Mouse (Mus musculus): Measurements from ENCODE around the gene Olfr588-ps1. TPM values are rescaled to one million over a fixed set of nuclear protein-coding genes. Genes with fewer than 3 reads are reported as not detected.

Olfr588-ps1 gene
- polyA plus RNA-seq (2014; fragmentation: Illumina TruSeq; extraction: RNeasy Lipid Tissue Mini Kit (QIAGEN cat#74804); ENCODE audit: low read depth, low replicate concordance), result not detected

DNA sequence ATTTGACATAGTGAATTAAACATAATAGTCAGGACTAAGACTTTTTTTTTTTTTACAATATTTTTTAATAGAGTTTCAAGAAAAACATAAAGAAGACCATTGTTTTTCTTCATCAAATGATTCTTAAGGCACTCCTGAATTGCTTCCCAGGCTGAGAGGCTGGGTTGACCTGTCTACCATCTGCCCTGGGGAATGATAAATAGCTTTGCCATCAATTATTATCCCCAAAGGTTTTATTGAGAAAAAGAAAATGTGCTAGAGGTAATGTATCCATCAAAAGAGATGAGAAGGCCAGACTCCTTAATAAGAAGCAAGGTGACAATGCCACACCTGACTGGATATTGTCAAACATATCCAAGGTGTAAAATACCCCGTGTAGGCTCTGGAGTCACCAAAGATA, at the start of gene Olfr588-ps1:
Olfr588-ps1 (plus strand) TSS at position 301 of the 400 bp plus-strand sequence.

DNA sequence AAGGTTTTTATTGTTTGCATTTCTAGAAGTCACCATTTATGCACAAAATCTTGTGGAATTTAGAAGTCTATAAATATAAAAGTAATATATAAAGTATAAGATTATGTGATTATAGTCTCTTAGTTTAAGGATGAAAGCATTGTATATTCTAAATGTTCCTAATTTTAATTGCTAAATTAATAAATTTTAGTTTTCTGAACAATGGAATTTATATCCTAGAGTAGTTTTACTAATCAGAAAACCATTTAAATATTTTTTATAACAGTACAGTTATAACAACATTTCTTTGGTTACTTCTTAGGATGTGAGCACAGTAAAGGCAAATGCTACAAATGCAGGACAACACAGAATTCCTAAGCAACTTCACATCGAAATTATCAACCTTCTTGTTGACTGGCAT, 43.3 kb upstream of the Olfr588-ps1 start, which contains the start of gene Olfr585:
Olfr585 (plus strand) TSS at position 301 of the 400 bp plus-strand sequence.

DNA sequence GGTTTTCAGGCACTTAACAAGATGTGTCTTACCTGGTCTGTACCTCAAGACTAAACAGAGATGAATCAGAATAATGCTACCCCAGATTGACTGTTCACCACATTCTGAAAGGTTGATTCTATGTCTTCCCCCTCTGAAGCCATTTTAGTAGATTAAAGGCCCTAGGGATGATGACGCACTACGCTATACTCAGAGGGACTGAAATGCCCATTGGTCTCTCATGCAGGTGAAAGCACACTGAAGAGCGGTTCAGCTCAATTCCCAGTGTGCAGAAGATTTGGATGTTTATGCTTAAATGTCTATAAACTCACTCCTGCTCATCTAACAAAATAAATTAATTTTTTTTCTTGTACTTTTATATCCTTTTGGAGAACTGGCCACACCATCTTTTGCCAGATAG, 15.1 kb upstream of the Olfr588-ps1 start, which contains the start of gene Olfr586:
Olfr586 (minus strand) TSS at position 101 of the 400 bp plus-strand sequence.

DNA sequence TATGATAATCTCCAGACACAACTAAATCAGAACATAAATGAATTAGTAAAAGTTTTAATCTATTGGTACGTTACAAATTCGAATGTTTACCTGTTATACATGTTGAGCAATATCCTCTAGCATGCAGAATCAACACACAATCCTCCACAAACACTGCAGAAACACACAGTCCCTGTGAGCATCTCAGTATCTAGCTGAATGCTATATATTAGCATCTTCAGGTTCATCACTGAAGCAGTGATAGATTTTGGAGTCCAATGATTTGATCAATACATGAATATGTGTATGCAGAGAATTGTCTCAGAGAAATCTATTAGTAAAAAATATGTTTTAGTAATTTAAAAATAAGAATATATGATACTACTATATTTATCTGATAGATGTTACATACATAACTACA, 15.6 kb downstream of the Olfr588-ps1 start, which contains the start of gene Olfr589:
Olfr589 (minus strand) TSS at position 101 of the 400 bp plus-strand sequence.

DNA sequence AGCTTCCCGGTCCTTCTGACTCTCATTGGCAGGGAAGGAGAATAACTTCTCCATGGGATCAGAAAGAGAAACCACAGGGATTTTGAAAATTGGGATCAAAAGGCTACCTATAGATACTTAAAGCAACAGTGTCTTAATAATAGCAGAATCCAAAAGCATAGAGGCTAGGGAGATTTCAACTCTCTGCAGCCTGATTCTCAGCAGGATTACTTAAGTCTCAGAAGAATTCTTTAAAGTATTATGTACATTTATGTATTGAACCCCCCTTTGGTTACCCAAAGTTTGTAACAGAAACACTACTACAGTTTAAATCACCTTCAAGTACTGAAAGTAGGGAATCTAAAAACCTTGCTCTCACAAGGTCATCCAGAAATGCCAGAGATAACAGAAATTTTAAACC, 37.6 kb downstream of the Olfr588-ps1 start, which contains the start of gene Olfr591:
Olfr591 (minus strand) TSS at position 101 of the 400 bp plus-strand sequence.

DNA sequence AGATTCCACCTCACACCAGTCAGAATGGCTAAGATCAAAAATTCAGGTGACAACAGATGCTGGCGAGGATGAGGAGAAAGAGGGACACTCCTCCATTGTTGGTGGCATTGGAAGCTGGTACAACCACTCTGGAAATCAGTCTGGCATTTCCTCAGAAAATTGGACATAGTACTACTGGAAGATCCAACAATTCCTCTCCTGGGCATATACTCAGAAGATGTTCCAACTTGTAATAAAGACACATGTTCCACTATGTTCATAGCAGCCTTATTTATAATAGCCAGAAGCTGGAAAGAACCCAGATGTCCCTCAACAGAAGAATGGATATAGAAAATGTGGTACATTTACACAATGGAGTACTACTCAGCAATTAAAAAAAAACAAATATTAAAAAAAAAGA, 43.8 kb downstream of the Olfr588-ps1 start, which contains the start of gene Olfr592:
Olfr592 (plus strand) TSS at position 301 of the 400 bp plus-strand sequence.

Other genes with a start within 250 kb of the Olfr588-ps1 start
- gene Olfr569, start 250.0 kb upstream of the Olfr588-ps1 start, polyA plus RNA-seq (2014; fragmentation: Illumina TruSeq; extraction: RNeasy Lipid Tissue Mini Kit (QIAGEN cat#74804); ENCODE audit: low read depth, low replicate concordance), result not detected
- gene Olfr570, start 246.3 kb upstream of the Olfr588-ps1 start, polyA plus RNA-seq (2014; fragmentation: Illumina TruSeq; extraction: RNeasy Lipid Tissue Mini Kit (QIAGEN cat#74804); ENCODE audit: low read depth, low replicate concordance), result not detected
- not detected for gene Olfr571, start 223.3 kb upstream of the Olfr588-ps1 start, polyA plus RNA-seq (2014; fragmentation: Illumina TruSeq; extraction: RNeasy Lipid Tissue Mini Kit (QIAGEN cat#74804); ENCODE audit: low read depth, low replicate concordance)
- not detected for gene Olfr572, start 216.5 kb upstream of the Olfr588-ps1 start, polyA plus RNA-seq (2014; fragmentation: Illumina TruSeq; extraction: RNeasy Lipid Tissue Mini Kit (QIAGEN cat#74804); ENCODE audit: low read depth, low replicate concordance)
- gene Olfr573-ps1, start 198.3 kb upstream of the Olfr588-ps1 start, polyA plus RNA-seq (2014; fragmentation: Illumina TruSeq; extraction: RNeasy Lipid Tissue Mini Kit (QIAGEN cat#74804); ENCODE audit: low read depth, low replicate concordance), result not detected
- not detected for gene Olfr574, start 192.4 kb upstream of the Olfr588-ps1 start, polyA plus RNA-seq (2014; fragmentation: Illumina TruSeq; extraction: RNeasy Lipid Tissue Mini Kit (QIAGEN cat#74804); ENCODE audit: low read depth, low replicate concordance)
- gene Olfr575, start 182.1 kb upstream of the Olfr588-ps1 start, polyA plus RNA-seq (2014; fragmentation: Illumina TruSeq; extraction: RNeasy Lipid Tissue Mini Kit (QIAGEN cat#74804); ENCODE audit: low read depth, low replicate concordance), result not detected
- not detected for gene Olfr576, start 178.2 kb upstream of the Olfr588-ps1 start, polyA plus RNA-seq (2014; fragmentation: Illumina TruSeq; extraction: RNeasy Lipid Tissue Mini Kit (QIAGEN cat#74804); ENCODE audit: low read depth, low replicate concordance)
- gene Olfr577, start 164.9 kb upstream of the Olfr588-ps1 start, polyA plus RNA-seq (2014; fragmentation: Illumina TruSeq; extraction: RNeasy Lipid Tissue Mini Kit (QIAGEN cat#74804); ENCODE audit: low read depth, low replicate concordance), result not detected
- gene Olfr578, start 151.6 kb upstream of the Olfr588-ps1 start, polyA plus RNA-seq (2014; fragmentation: Illumina TruSeq; extraction: RNeasy Lipid Tissue Mini Kit (QIAGEN cat#74804); ENCODE audit: low read depth, low replicate concordance), result not detected
- not detected for gene Olfr582, start 102.9 kb upstream of the Olfr588-ps1 start, polyA plus RNA-seq (2014; fragmentation: Illumina TruSeq; extraction: RNeasy Lipid Tissue Mini Kit (QIAGEN cat#74804); ENCODE audit: low read depth, low replicate concordance)
- not detected for gene Olfr583, start 89.6 kb upstream of the Olfr588-ps1 start, polyA plus RNA-seq (2014; fragmentation: Illumina TruSeq; extraction: RNeasy Lipid Tissue Mini Kit (QIAGEN cat#74804); ENCODE audit: low read depth, low replicate concordance)
- gene Olfr584, start 59.0 kb upstream of the Olfr588-ps1 start, polyA plus RNA-seq (2014; fragmentation: Illumina TruSeq; extraction: RNeasy Lipid Tissue Mini Kit (QIAGEN cat#74804); ENCODE audit: low read depth, low replicate concordance), result not detected
- gene Olfr585, start 43.2 kb upstream of the Olfr588-ps1 start, polyA plus RNA-seq (2014; fragmentation: Illumina TruSeq; extraction: RNeasy Lipid Tissue Mini Kit (QIAGEN cat#74804); ENCODE audit: low read depth, low replicate concordance), result not detected
- not detected for gene Olfr586, start 15.2 kb upstream of the Olfr588-ps1 start, polyA plus RNA-seq (2014; fragmentation: Illumina TruSeq; extraction: RNeasy Lipid Tissue Mini Kit (QIAGEN cat#74804); ENCODE audit: low read depth, low replicate concordance)
- gene Olfr589, start 15.5 kb downstream of the Olfr588-ps1 start, polyA plus RNA-seq (2014; fragmentation: Illumina TruSeq; extraction: RNeasy Lipid Tissue Mini Kit (QIAGEN cat#74804); ENCODE audit: low read depth, low replicate concordance), result not detected
- gene Olfr591, start 37.5 kb downstream of the Olfr588-ps1 start, polyA plus RNA-seq (2014; fragmentation: Illumina TruSeq; extraction: RNeasy Lipid Tissue Mini Kit (QIAGEN cat#74804); ENCODE audit: low read depth, low replicate concordance), result not detected
- not detected for gene Olfr592, start 43.9 kb downstream of the Olfr588-ps1 start, polyA plus RNA-seq (2014; fragmentation: Illumina TruSeq; extraction: RNeasy Lipid Tissue Mini Kit (QIAGEN cat#74804); ENCODE audit: low read depth, low replicate concordance)
- gene Olfr593, start 71.0 kb downstream of the Olfr588-ps1 start, polyA plus RNA-seq (2014; fragmentation: Illumina TruSeq; extraction: RNeasy Lipid Tissue Mini Kit (QIAGEN cat#74804); ENCODE audit: low read depth, low replicate concordance), result not detected
- not detected for gene Olfr594, start 76.1 kb downstream of the Olfr588-ps1 start, polyA plus RNA-seq (2014; fragmentation: Illumina TruSeq; extraction: RNeasy Lipid Tissue Mini Kit (QIAGEN cat#74804); ENCODE audit: low read depth, low replicate concordance)
- not detected for gene Usp17ld, start 111.6 kb downstream of the Olfr588-ps1 start, polyA plus RNA-seq (2014; fragmentation: Illumina TruSeq; extraction: RNeasy Lipid Tissue Mini Kit (QIAGEN cat#74804); ENCODE audit: low read depth, low replicate concordance)
- not detected for gene Olfr596, start 164.8 kb downstream of the Olfr588-ps1 start, polyA plus RNA-seq (2014; fragmentation: Illumina TruSeq; extraction: RNeasy Lipid Tissue Mini Kit (QIAGEN cat#74804); ENCODE audit: low read depth, low replicate concordance)
- gene Olfr597, start 175.4 kb downstream of the Olfr588-ps1 start, polyA plus RNA-seq (2014; fragmentation: Illumina TruSeq; extraction: RNeasy Lipid Tissue Mini Kit (QIAGEN cat#74804); ENCODE audit: low read depth, low replicate concordance), result not detected
- not detected for gene Olfr598, start 182.7 kb downstream of the Olfr588-ps1 start, polyA plus RNA-seq (2014; fragmentation: Illumina TruSeq; extraction: RNeasy Lipid Tissue Mini Kit (QIAGEN cat#74804); ENCODE audit: low read depth, low replicate concordance)
- not detected for gene Olfr599, start 195.0 kb downstream of the Olfr588-ps1 start, polyA plus RNA-seq (2014; fragmentation: Illumina TruSeq; extraction: RNeasy Lipid Tissue Mini Kit (QIAGEN cat#74804); ENCODE audit: low read depth, low replicate concordance)
- gene Olfr600, start 208.8 kb downstream of the Olfr588-ps1 start, polyA plus RNA-seq (2014; fragmentation: Illumina TruSeq; extraction: RNeasy Lipid Tissue Mini Kit (QIAGEN cat#74804); ENCODE audit: low read depth, low replicate concordance), result not detected
- not detected for gene Olfr601, start 221.8 kb downstream of the Olfr588-ps1 start, polyA plus RNA-seq (2014; fragmentation: Illumina TruSeq; extraction: RNeasy Lipid Tissue Mini Kit (QIAGEN cat#74804); ENCODE audit: low read depth, low replicate concordance)
- gene Olfr603, start 245.3 kb downstream of the Olfr588-ps1 start, polyA plus RNA-seq (2014; fragmentation: Illumina TruSeq; extraction: RNeasy Lipid Tissue Mini Kit (QIAGEN cat#74804); ENCODE audit: low read depth, low replicate concordance), result not detected

Data from adrenal gland, adult 10 weeks (tissue).